Mouse (Mus musculus) MEL-GATA-1-ER (cell line): ENCODE results near the gene Dach1.

Experiments
- DNase-seq: peaks from one replicate; pipeline ENCODE4 v3.0.0-alpha.2; 2012; ENCODE audit warnings: low read depth; ENCODE audit errors: extremely low read depth

The Dach1 gene

DNA sequence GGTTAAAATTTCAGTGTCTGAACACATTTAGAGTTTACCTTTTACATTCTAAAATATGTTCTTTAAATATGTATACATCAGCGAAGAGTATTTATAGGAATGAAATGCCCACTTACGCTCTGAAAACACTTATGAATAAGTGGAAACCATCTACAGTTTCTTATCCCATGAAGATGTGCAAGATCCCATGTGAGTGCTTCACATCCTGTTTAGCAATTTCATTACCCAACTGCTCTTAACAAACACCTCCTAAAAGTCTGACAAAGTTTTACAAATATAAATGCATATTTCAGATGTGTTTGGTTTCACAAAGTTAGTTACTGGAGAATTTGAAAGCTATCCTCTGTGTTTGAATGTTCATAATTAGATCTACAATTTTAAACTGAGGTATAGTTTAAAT lies 59.6 kb downstream of the Dach1 start:
- no peak for DNase-seq

DNA sequence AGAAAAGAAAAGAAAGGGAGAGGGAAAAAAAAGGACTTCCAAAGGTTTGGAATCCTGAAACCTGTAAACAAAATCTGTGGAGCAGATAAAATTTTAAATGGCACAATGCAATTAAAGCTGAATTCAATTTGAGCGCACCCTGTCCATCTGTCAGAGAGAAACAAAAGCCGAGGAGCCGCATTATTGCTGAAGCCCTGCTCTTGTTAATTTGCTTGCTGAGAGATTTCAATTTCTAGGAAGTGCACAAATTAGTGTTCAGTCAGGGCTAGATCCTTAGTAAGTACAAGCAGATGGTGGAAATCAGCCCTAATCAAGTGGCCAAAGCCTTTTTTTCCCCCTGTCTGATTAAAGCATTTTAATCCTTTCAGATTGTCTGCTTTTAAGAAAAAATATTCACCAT lies 60.8 kb downstream of the Dach1 start:
- DNase-seq = no peak

DNA sequence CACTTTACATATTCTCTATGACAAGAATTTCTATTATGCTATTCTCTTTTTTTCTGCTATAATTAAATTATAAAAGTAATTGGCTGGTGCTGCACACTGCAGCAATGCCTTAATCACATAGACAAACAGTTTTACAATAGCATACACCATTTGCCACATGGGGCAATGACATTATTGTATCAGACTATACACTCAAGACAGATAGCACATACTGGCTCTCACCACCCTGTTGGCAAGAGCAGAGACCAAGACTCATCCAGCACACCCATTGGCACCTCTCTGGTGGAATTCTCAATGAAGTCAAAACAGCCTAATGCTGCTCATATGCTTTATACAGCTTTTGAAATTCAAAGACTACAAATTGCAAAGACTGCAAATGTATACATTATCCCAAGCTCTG lies 63.4 kb downstream of the Dach1 start:
- DNase-seq = no peak

DNA sequence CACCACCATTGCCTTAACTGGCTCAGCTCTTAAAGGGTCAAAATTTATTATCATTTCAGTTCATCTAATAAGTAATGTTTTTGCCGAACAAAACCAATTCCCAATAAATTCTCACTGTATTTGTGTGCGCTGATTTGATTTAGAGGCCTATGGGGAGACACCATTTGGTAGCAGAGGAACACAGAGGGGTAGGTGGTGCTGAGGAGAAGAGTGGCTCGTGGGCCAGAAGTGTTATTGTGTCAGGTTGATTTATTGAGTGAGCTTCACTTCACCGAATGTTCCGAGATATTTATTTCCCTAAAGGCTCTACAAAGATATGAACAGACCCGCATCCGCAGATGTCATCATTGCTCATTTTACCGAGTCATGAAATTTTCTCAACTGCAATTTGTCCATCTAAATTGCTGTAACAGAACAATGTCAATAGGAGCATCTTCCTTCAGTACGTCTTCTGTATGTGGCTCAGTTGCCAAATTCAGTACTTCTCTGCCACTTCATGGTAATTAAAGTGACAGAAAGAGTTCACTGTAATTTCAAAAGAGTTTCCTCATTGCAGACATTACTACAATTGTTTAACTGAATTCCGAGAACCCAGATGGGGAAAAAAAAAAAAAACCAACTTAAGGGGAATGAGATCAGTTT lies 65.1 kb downstream of the Dach1 start:
- no peak for DNase-seq

DNA sequence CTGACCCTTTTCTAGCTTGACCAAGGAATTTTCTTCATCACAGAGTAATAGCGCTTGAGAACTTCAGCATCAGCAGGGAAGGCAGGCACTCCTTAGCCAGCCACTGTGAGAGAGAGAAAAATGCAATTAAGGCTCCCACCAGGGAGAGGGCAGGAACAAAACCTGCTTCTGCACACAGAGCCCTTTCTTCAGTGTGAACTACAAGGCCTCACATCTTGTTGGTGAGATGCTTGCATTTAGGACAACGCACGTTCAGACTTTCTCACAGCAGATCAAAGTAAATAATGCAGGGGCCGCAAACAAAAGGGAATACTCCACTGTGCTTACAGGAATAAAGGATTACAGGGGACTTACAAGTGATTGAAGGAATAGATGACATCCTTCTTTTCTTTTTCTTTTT lies 74.3 kb downstream of the Dach1 start:
- no peak for DNase-seq

DNA sequence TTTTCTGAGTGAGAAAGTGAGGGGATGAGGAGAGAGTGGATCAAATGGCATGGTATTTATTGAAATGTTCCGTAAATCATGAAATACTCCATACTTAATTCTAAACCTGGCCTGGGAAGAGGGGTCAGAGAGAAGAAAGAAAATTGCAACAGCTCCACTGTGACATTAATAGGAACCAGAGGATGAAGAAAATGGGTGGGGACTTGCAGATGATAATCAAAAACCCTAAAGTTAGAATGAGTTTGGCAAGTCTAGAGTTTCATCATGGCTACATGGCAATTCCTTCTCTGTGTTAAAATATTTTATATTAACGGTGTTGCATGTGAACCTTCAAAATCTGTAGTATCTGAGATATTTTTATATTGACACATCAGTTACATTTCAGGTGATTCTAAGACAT lies 80.3 kb downstream of the Dach1 start:
- no peak for DNase-seq

DNA sequence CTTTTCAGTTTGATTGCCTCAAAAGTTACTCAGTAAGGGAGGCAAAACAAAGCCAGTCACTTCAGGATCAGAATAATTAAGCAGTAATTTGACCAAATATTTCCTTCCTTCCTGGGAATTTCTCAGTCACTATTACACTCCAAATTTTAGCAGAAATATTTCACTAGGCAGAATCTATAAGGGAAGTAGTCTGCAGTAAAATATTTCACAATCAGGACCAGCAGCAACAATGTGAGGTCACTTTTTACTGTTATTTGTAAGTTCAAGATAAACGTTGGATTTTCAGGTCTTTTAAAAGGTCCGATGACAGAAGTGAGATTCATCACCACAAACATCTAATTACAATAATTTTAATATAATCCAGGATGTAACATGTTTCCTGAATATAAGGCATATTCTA lies 82.2 kb downstream of the Dach1 start:
- DNase-seq = no peak

DNA sequence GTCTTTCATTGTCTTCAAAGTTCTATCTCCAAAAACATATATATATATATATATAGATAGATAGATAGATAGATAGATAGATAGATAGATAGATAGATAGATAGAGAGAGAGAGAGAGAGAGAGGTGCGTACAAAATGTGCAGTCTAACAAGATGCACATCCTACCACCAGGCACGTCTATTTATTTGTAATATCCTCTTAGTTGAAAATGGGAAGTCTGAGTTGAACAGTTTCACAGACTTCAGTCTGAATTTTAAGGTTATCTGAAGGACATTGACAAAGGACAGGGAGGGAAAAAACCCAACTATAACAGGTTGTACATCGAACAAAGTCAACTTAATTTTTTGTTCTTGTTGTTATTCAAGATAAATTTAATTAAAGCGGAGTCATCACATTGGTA lies 82.8 kb downstream of the Dach1 start:
- no peak for DNase-seq

DNA sequence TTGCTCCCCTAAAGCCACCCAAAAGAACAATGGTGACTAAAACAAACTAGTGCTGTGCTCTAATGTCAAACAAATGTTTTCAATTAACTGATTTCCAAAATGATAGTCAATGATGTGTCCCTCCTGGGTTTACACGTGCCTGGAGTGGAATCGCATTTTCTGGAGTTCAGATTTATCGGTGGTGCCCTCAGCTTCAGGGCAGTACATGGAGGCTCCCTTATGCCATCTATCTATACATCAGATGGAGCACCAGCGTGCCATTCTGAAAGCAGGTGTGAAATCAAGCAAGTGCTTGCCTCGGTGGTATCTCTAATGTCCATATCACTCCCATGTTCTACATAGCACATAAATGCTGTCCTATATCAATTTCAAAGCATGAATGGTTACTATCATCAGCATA lies 84.4 kb downstream of the Dach1 start:
- DNase-seq = no peak

DNA sequence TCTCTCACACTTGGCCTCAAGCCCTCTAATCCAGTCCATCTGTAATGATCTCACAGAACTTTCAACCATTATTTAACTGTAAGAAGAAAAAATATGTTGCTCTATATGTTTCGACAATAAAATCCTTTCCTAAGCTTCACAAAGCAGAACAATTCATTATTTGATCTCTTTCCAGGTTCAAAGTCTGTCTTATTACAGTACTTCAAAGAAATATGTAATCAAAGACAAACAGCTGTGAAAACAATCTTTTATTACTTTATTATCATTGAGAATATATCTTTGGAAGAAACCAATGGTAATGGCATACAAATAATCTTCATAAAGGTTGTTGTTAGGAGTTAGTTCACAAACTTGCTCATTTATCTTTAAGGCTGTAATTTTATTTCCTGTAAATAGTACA lies 84.8 kb downstream of the Dach1 start:
- no peak for DNase-seq

DNA sequence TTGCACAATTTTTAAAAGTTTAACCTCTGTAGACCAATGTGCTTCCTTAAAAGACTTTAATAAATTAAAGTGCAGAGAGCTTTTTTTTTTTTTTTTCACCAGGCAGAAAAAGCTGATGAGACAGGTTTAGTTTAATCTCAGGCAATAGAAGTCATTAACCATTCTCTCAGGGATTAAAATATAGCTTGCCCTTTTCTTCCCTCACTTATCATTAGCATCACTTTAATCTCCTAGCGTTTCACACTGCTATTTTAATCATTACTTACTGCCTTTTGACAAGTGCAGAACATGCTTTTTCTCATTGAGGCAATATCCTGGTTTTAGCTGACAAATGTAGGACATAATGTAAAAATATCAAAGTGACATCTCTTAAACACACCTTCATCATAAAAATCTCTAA lies 86.1 kb downstream of the Dach1 start:
- DNase-seq = no peak

DNA sequence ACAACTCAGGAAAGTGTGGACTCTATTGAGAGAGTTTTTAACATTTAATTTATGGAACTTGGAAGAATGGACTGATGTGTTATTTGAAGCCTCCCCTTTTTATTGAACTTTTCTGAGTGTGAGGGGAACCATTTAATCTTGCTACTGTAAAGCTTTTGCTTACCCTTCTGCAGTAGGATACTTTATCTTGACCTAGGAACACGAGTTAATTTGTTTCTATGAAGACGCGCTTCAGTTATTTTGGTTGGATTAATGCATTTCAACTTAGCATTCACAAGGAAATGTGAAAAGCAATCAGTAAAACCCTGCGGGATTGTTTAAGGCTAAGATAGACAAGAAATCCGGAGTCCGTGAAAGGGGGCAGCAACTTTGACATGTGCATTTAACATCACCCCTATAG lies 89.6 kb downstream of the Dach1 start:
- DNase-seq = no peak

DNA sequence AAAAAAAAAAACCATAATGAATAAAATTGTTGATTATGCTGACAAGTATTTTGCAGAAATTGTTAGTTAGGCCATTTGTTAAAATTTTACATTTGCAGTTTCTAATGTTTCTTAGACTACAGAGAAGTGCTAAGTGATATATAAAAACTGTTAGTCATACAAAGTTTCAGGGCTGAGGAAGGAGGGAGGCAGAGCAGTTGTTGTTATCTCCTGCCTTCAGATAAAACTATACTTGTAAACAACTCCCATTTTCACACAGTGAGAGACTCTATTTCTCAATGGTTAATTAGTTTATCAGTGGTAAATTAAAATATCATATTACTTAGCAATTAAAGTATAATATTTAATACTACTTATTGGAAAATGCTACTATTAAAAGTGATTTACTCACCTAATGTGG lies 91.6 kb downstream of the Dach1 start:
- no peak for DNase-seq

DNA sequence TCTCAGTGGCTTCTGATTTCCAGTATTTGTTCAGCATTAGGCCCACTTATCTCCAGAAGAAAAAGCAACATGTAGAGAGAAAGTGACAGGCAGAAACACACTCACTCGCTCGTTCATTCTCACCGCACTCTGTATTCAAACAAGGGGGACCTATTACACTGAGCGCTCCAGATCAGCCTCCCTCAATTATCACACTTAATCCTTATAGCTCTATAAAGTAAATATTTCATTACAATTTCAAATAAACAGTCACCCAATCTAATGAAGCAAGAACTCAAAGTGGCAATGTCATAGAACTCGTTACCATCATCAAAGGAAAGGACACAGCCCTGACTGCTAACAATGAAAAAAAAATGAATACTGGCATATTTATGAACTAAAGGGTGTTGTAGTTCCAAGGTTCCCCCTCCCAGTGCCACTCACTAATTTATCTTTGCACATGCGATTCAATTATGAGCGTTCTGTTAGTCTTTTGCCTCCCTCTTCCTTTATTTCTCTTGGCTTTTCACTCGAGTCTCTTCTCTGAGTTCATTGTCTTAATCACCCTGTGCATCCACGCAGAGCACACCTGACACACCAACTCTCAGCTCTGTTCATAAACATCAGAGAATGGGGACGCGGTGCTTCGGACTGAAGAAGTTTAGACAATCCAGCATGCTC lies 96.0 kb downstream of the Dach1 start:
- no peak for DNase-seq

DNA sequence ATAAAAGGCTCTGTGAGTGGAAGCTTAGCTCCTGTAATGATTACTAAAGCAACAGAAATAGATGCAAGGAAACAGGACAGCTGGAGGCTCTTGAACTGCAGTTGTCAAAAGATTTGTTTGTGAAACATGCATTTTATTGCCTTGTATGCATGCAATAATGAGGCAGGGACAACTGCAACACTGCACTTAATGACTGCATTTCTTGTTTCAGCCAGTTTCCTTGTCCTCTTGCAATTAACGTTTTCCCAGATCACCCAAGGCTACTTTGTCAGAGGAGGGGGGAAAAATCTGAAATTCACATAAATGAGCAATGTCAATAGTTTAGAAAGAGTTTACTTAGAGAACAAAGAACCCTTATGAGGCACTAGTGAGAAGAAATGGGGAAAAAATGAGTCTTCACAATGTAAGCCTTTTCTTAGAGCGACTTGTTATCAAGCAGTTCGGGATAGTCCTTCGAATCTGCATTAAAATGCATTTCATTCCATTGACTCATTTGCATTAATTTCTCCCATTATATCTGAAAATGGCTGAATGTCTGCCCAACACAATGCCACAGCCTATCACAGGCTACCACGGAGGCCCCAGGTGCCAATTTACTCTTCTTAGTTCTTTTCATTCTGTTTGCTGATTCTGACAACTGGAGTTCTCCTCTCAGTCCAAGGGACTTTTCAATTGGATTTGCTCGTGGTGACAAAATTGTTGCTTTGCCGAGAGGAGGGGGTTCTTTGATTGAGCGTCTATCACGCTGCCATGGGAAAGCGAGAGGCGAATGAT lies 96.7 kb downstream of the Dach1 start:
- no peak for DNase-seq

DNA sequence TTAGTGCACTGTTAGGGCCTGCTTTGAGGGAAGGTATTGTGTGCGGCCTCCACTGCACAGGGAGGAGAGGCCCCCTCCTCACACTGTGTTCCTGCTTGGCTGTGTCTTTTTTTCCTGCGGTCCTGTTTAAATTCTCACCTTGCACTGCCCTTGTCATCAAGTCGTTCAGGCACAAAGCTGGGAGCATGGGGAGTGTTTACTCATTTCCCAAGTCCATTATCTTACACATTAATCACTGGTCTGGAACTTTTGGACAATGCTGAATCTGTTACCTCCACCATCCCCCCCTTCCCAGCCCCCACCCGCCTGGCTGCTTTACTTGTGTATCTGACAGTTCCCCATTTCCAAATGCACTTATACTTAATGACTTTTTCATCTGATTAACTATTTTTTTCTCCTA lies 97.7 kb downstream of the Dach1 start:
- no peak for DNase-seq

DNA sequence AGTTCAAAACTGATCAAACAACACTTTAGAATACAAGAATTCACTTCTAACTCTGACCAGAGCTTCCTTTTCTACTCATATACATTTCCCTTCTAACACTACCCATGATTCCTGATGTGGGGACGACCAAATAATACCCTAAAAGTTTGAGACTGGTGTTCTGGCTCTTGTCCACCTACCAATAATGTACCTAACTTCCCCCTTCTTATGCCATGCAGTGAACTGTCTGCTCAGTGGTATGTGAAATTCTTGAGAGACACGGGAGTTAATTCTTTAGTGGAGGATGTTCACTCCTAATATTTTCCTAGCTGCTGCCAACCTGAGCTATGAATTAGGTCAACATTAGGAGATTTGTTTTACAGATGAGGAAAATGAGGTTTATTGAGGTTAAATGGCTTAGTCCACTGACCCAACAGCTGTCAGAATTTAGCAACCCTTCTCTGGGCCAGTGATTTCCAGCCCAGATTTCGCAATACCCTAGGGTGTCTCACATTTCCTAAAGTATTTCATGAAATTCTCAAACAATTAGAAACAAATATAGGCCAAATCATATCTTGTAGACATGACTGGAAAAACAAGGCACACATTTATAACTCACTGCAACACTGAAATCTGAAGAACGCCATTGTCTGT lies 102.2 kb downstream of the Dach1 start:
- DNase-seq = no peak

DNA sequence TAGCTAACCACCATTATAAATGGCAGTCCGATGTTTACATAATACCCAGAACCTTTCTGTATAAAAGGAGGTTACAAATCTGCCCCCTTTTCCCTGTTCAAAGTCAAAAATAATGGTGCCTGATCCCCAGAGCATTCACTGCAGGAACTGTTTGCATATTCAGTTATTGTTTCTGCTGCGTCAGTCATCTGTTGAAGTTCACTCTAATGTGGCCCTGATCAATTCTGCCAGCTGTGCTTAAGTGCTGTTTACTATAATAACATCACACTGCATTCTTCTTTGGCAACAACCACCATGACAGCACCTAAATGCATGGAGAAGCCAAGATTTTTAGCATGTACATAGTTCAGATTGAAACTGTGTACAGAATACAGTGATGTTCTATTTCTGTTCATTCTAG lies 105.4 kb downstream of the Dach1 start:
- DNase-seq = no peak

DNA sequence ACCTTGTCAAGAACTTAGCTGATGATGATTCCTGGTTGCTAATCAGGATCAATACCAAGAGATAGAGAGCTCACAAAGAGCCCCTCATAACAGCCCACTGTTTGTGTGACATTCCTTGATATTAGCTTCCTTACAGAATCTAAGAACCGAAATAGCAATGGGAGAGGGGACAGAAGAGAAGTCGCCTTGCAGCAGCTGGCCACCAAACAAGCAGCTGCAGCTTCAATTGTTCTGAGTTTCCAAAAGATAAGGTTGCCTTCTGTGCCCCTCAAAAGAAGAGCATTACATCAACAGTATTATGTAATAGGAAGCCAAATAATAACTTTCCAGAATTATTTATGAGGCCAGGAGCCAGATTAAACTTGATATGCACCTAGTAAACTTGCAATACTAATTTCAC lies 120.2 kb downstream of the Dach1 start:
- no peak for DNase-seq

DNA sequence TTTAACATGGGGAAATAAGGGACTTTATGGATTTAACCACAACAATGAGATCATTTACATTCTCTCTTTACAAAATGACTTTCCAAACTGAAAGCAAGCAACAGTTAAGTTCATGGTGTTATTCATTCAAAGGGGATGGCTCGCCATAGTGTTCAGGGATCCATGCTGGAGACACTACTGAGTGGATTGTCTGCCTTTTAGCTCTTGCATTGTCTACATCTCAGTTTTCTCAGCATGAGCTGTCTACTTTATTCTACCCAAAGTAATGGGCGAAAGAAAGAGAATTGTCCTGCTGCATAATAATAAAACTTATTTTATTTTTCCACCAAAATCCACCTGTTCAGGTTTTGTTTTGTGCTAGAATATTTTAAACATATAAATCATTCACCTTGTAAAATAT lies 121.2 kb downstream of the Dach1 start:
- no peak for DNase-seq

DNA sequence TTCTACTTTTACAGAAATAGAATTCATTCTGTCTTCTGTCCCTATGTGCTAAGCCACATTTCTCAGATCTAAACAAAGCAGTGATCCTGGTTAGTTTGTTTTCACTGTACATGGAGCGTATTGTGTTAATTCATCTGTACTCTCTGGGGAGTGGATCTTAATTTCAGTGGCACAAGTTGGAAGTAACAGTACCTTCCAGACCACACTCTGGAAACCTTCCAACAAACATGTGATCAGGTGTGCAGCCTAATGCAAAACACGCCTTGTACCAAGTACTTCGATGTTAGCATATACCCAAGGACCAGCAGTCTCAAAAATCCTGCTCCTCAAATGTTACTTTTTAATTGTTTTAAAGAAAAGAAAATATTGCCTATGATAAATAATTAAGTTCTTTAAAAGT lies 121.9 kb downstream of the Dach1 start:
- no peak for DNase-seq

DNA sequence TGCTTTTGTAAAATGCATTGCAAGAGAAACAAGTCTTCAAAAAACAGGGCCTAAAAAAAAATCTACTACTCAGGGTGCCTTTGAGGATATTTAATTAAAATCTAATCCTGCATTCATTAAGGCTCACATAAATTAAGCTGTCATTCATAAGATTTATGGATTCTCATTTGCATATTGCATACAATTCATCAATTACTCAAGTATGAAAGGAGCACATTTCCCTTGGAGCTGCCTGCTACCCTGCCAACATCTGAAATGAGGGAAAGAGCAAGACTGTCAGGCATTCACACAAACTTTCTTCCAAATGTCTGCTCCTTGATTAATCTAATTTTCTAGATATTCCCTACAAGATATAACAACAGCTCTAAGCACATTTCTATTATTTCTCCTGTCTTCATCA lies 122.6 kb downstream of the Dach1 start:
- DNase-seq = no peak
